In the genomic region with DNA sequence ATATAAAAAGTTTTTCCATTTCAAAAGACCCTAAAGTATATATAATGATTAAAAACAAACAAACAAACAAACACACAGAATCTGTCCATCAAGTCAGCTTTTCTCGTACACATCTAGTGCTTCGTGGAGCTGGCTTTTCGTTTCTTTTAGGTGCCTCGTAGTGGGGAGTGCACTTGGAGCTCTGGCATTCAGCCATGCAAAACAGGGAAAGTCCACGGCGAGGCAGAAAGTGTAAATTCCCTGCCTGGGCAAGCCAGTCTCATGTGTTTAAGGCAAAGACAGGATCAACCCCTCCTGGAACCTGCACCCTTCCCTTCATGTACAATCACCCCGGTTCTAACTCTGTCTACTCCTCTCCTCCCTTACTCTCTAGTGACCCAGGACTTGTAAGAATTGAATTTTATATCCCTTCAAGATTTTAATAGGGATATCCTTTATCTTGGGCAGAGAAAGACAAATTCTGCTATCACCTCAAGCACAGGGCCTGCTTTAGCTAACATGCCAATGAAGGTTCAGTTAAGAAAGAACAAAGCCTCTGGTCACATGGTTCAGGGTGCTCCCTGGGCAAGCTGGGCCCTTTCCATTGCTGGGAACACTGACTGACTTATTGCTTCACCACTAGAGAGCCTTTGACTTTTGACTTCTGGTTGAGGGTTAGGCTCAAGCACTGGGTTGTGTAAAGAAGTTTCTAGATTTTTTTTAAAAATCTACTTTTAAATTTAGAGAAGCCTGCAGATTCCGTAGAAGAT, we compare ENCODE assay signal across 12 mouse cellular contexts.
A peak's percentile ranks its signal among the peaks of the same experiment; 100 is the strongest.
DNase-seq lines count a peak whose midpoint lies in the region; ATAC-seq and TF ChIP-seq lines count a peak whose summit lies in the region.
"Had no signal": no experiment of that assay in that cellular context is flagged by ENCODE, and none has a peak within 500 bp of the region (broad histone marks: within the 10 kb centered on the region; RNA-seq: fewer than 3 reads in every experiment).

No protein-coding gene starts in this region.

- no peak overlapping the region for H3K27ac ChIP-seq in liver, embryonic 13.5 days
- no peak overlapping the region for H3K27ac ChIP-seq in forebrain, embryonic 15.5 days (replicated peaks)
- H3K27ac ChIP-seq: hindbrain, postnatal 0 days had no signal

- H3K4me1 ChIP-seq in liver, embryonic 13.5 days (replicated peaks) = peaks cover 17% of the 10 kb centered on the region
- H3K4me1 ChIP-seq in forebrain, embryonic 15.5 days = no peaks in the 10 kb centered on the region

- H3K79me3 ChIP-seq in C2C12 (ENCODE audit: low read depth) = peaks cover 36% of the 10 kb centered on the region

- peaks cover 88% of the 10 kb centered on the region for H3K79me2 ChIP-seq in C2C12 (ENCODE audit: control insufficient read depth, insufficient read depth)

- no peak overlapping the region for H3K4me3 ChIP-seq in C2C12 (ENCODE audit: insufficient read depth, poor library complexity, severe bottlenecking)
- no peak overlapping the region for H3K4me3 ChIP-seq in liver, embryonic 13.5 days (replicated peaks)
- H3K4me3 ChIP-seq in forebrain, embryonic 15.5 days = no peak overlapping the region

- H3K27me3 ChIP-seq in C2C12 (ENCODE audit: control insufficient read depth, insufficient read depth, insufficient read length) = no peaks in the 10 kb centered on the region
- H3K27me3 ChIP-seq in liver, embryonic 13.5 days = no peaks in the 10 kb centered on the region
- no peaks in the 10 kb centered on the region for H3K27me3 ChIP-seq in forebrain, embryonic 15.5 days

- TF ChIP-seq CTCF in C2C12 (IDR thresholded peaks at IDR 0.05; ENCODE audit: control insufficient read depth, insufficient read depth, insufficient read length) = no peak

- no peaks in the 10 kb centered on the region for H3K9me3 ChIP-seq in liver, embryonic 13.5 days (replicated peaks)
- H3K9me3 ChIP-seq in forebrain, embryonic 15.5 days = no peaks in the 10 kb centered on the region

- peaks cover 26% of the 10 kb centered on the region for H3K36me3 ChIP-seq in C2C12 (ENCODE audit: control insufficient read depth, insufficient read depth)
- H3K36me3 ChIP-seq in liver, embryonic 13.5 days = no peaks in the 10 kb centered on the region
- no peaks in the 10 kb centered on the region for H3K36me3 ChIP-seq in forebrain, embryonic 15.5 days

- intact Hi-C loops in heart, postnatal 36 days (cut with DNase I) = loop anchor here (10.0 kb wide), 1 partner anchor 340 kb away; no protein-coding TSS in a partner anchor

- H3K9ac ChIP-seq in liver, embryonic 13.5 days = no peak overlapping the region
- H3K9ac ChIP-seq in forebrain, embryonic 15.5 days (replicated peaks) = no peak overlapping the region

- no peak overlapping the region for H3K4me2 ChIP-seq in liver, embryonic 13.5 days
- no peak overlapping the region for H3K4me2 ChIP-seq in forebrain, embryonic 15.5 days (replicated peaks)

- peak; percentile 33; the same call in 1 of the 2 replicates for ATAC-seq in liver, embryonic 13.5 days (ENCODE audit: low read depth)
- no peak for ATAC-seq in forebrain, embryonic 15.5 days (replicated peaks)
- ATAC-seq: hindbrain, postnatal 0 days had no signal

- no peak overlapping the region for H3ac ChIP-seq in C2C12 (ENCODE audit: control insufficient read depth, insufficient read length, low read depth)

- peak; percentile 85 for DNase-seq in heart, adult 11 months
- DNase-seq in heart, postnatal 36 days = no peak
- DNase-seq in kidney, adult 8-10 months = peak; percentile 53 to 54
- DNase-seq in liver, embryonic 13.5 days = no peak
- no peak for DNase-seq in layer of hippocampus, postnatal 10 days (ENCODE audit: low spot score in 2 of 2)
- DNase-seq in cerebellum, postnatal 25 days = no peak
- DNase-seq: adrenal gland, postnatal 25 days; cerebellum, adult 9-11 months; gastrocnemius, postnatal 14 days had no signal

- whole genome bisulfite sequencing in liver, embryonic 13.5 days (ENCODE audit: insufficient replicate concordance) = 73% methylated on average over 8 of the region's 8 CpGs
- 88% methylated on average over 8 of the region's 8 CpGs for WGBS in forebrain, embryonic 15.5 days

TF ChIP-seq in C2C12, 6 proteins besides CTCF, POLR2A, EP300 and RAD21:
- TF ChIP-seq MAX (IDR thresholded peaks at IDR 0.05) (no peak), CEBPB (IDR thresholded peaks at IDR 0.05; ENCODE audit: low read depth) (no peak), FOSL1 (IDR thresholded peaks at IDR 0.05; ENCODE audit: insufficient read depth, low read length, poor library complexity, severe bottlenecking) (no peak), MYOD1 (IDR thresholded peaks at IDR 0.05; ENCODE audit: control insufficient read depth, insufficient read length, low read depth) (no peak), USF1 (IDR thresholded peaks at IDR 0.05; ENCODE audit: low read depth) (peak; percentile 22), MYOG (IDR thresholded peaks at IDR 0.05; ENCODE audit: control insufficient read depth, extremely low read depth, insufficient read length) (no peak)
TF ChIP-seq in C2C12: peak in this region for 1.

Comparison
In these comparisons a context has a peak if more than half of its experiments do, and no peak if none do; other contexts are left out.
1. DNase-seq: peak in heart, adult 11 months (single experiment) and kidney, adult 8-10 months (2 of 2); none in heart, postnatal 36 days (0 of 2), liver, embryonic 13.5 days (single experiment), layer of hippocampus, postnatal 10 days (0 of 2) and cerebellum, postnatal 25 days (0 of 2).